Mouse (Mus musculus) granulocyte monocyte progenitor cell, adult 5-6 weeks (primary cell): ENCODE results near the gene Fam53b. TPM values are rescaled to one million over a fixed set of nuclear protein-coding genes. Genes with fewer than 3 reads are reported as not detected.

Experiments
- ATAC-seq: replicated peaks from 2 replicates; pipeline ENCODE4 v1.8.0; 2016; ENCODE audit warnings: mild to moderate bottlenecking, moderate TSS enrichment, inconsistent platforms; ENCODE audit not compliant: poor library complexity, severe bottlenecking
- total RNA-seq, 2 experiments: library from RNA; stranded (forward) in 1 of 2; stranded (reverse) in 1 of 2; fragments of 200-712, 200-1000 nt in 1 of 2; fragments of >200 nt in 1 of 2; fragmentation: Nextera tagmentation in 1 of 2; gene quantifications; 2 replicates each; pipeline ENCODE4 v1.2.3; 2014 to 2017

Fam53b gene
- total RNA-seq, 2 experiments from 2014 or later: 11.1 to 20.1 TPM

- no peak for ATAC-seq
Measured at GRCm38 (mm10) chr7:132714236-132714923, 99.3 kb downstream of the Fam53b start.

GRCm38 (mm10) chr7:132713483-132714126 lies 100.1 kb downstream of the Fam53b start:
- peak; percentile 83 for ATAC-seq

- no peak for ATAC-seq
Measured at GRCm38 (mm10) chr7:132712956-132713355, 100.7 kb downstream of the Fam53b start.

GRCm38 (mm10) chr7:132712044-132712708 lies 101.5 kb downstream of the Fam53b start:
- no peak for ATAC-seq

- no peak for ATAC-seq
Measured at GRCm38 (mm10) chr7:132711579-132711978, 102.1 kb downstream of the Fam53b start.

GRCm38 (mm10) chr7:132705130-132705529 lies 108.6 kb downstream of the Fam53b start:
- peak; percentile 69 for ATAC-seq

- no peak for ATAC-seq
Measured at GRCm38 (mm10) chr7:132704310-132704875, 109.3 kb downstream of the Fam53b start.

GRCm38 (mm10) chr7:132703515-132704309 lies 110.0 kb downstream of the Fam53b start:
- no peak for ATAC-seq

GRCm38 (mm10) chr7:132702492-132703070 lies 111.1 kb downstream of the Fam53b start:
- ATAC-seq: no peak

- no peak for ATAC-seq
Measured at GRCm38 (mm10) chr7:132702024-132702423, 111.7 kb downstream of the Fam53b start.

- no peak for ATAC-seq
Measured at GRCm38 (mm10) chr7:132701412-132701811, 112.3 kb downstream of the Fam53b start.

GRCm38 (mm10) chr7:132700107-132700506 lies 113.6 kb downstream of the Fam53b start:
- no peak for ATAC-seq

GRCm38 (mm10) chr7:132699639-132700038 lies 114.0 kb downstream of the Fam53b start:
- ATAC-seq: peak; percentile 69

- ATAC-seq: no peak
Measured at GRCm38 (mm10) chr7:132699165-132699564, 114.5 kb downstream of the Fam53b start.

GRCm38 (mm10) chr7:132698737-132699136 lies 114.9 kb downstream of the Fam53b start:
- no peak for ATAC-seq

GRCm38 (mm10) chr7:132697258-132697796 lies 116.4 kb downstream of the Fam53b start:
- ATAC-seq: no peak

GRCm38 (mm10) chr7:132693561-132693960 lies 120.1 kb downstream of the Fam53b start:
- no peak for ATAC-seq

GRCm38 (mm10) chr7:132692719-132693118 lies 121.0 kb downstream of the Fam53b start:
- no peak for ATAC-seq

- peak; percentile 64 for ATAC-seq
Measured at GRCm38 (mm10) chr7:132690716-132691472, 122.8 kb downstream of the Fam53b start.
